Mouse (Mus musculus): ENCODE measurements at regions not wholly inside any gene's neighbourhood (a gene's known extent, or its start where the extent isn't known, plus 50 kb on each side); places are given as distances from the start of the nearest gene placed in this dataset.

DNA sequence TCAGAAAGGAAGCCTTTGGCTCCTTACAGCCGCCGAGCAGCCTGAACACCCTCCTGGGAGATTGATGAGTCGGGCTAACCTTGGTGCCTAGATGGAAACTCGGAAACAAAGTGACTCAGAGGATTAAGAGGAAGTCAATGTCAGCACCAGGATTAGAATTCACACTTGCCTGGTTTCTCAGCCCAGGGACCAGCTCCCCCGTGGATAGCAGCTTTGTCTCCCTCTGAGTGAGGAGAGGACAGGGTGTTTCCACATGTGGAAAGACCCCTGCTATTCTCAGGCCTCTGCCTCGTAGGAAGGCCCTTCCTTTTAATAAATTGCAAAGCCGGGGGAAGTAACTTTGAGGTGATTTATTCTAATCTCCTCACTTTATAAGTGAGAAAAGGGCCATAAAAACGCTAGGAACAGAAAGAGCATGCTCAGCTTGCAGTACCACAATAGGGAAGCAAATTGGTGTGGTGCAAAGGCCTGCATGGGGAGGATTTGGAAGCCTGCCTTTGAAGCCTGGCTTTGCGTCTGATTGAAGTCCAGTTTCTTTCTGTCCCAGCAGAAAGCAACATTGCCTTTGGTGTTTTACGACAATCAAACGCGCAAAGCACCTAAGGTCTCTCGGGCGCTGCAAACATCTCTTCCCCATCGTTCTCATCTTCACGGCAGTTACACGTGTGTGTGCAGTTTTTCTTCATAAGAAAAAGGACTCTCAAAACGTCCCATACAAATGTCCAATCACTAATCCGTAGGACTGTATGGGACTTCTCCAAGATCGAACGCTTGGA lies 242.8 kb downstream of the Ndfip2 start:
- DNase-seq (ENCODE audit: low spot score): no peak

DNA sequence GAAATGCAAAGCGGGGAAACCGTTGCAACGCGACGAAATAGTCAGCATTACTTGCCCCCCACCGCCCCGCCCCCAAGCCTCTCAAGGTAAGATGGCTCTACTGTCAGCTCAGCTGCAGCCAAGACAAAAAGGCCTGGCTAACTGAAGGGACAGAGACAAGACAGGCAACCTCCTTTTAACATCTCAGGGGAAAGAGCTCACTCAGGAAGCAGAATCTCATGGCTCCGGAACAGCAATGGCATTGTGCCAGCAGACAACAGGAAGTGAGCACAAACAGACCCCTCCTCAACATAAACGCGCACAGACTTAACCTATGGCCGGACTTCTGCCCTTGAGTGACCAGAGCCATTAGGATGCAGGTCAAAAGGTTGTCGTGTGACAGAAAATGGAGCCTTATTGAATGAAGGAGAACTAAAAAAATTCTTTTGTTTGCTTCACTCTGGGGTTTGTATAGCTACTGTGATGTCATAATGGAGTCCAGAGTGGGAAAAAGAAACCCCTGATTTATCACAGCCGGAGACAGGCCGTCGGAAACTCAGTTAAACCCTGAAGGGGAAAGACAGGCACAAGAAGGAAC lies 241.0 kb downstream of the Ndfip2 start:
- no peak for DNase-seq (ENCODE audit: low spot score)

DNA sequence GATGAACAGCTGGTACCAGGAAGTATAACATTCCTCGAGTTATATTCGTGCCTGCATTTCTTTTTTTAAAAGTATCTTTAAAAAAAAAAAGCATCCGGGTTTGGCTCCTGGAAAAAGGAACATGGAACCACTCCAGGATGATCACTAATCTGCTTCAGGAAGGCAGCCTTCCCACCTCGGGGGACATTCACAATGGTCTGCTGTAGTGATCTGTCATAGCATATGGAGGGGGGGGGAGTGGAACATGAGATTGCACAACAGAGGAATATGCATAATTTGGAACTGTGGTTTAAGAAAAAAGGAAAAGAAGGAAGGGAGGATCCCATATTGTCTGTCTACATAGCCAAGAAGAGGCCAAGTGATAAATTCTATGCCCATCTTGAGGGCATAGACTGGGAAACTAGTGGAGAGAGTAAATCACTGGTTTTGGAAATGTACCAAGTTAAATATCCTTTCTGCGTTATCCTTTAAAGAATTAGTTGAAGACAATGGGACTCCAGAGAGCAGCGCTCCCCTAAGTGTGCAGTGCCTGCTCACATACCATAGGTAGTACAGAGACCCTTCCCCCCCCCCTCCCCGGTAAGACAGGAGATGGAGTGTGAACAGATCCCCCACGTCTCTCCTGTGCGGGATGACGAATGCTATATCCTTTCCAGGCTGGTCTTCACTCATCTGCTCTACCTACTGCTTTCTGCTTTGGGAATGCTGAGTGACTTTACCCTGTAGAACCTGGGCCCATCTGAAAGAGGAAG lies 240.0 kb downstream of the Ndfip2 start:
- no peak for DNase-seq (ENCODE audit: low spot score)

DNA sequence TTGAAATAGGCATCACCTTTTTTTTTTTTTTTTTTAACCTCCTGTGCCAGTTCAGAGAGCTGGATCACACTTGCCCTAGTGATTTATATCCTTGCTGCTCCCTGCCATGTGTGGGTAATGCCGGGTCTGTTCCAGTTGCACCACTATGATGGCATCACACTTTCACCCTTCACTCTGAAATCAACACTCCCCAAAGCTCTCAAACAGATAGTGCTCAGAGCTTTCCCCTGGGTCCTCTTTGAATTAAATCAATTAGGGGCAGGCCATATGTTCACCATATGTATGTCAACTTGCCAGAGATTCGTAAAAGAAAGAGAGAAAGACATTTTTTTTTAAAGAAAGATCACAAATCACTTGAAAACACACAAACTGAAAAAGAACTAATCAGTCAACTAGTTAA lies 236.8 kb downstream of the Ndfip2 start:
- DNase-seq (ENCODE audit: low spot score): no peak

DNA sequence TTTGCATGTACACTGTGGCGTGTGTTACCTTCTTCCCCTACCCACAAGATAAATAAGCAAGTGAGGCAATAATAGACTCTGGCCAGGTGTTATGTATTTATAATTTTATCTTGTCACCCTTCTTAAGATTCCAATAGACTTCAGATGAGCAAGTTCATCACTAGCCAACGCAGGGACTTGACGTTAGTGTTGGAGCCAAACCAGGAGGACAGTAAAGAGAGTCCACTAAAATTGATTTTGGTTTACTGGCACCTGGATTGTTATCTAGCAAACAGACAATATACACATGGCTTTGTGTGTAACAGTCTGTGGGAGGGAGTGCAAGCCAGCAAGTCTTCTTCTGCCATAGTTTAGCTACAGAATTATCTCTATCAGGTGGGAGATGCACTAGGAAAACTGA lies 236.0 kb downstream of the Ndfip2 start:
- DNase-seq (ENCODE audit: low spot score): no peak

DNA sequence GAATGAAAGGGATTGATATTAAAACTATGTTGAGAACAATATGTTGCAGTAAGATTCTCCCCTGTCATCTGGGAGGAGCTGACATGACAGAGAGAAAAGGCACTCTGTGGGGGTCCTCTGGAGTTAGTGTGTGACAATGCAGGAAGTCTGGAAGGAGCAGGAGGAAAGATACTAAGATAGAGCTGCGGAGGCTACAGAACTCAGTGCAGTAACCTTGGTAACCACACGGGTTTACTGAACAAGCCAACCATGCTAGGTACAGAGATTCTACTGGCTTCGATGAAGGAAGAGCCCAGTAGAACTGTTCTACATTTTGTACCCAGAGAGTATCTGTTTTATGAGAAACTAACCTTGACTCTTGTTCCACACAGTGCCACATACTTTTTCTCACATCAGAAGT lies 231.8 kb downstream of the Ndfip2 start:
- DNase-seq (ENCODE audit: low spot score): no peak

DNA sequence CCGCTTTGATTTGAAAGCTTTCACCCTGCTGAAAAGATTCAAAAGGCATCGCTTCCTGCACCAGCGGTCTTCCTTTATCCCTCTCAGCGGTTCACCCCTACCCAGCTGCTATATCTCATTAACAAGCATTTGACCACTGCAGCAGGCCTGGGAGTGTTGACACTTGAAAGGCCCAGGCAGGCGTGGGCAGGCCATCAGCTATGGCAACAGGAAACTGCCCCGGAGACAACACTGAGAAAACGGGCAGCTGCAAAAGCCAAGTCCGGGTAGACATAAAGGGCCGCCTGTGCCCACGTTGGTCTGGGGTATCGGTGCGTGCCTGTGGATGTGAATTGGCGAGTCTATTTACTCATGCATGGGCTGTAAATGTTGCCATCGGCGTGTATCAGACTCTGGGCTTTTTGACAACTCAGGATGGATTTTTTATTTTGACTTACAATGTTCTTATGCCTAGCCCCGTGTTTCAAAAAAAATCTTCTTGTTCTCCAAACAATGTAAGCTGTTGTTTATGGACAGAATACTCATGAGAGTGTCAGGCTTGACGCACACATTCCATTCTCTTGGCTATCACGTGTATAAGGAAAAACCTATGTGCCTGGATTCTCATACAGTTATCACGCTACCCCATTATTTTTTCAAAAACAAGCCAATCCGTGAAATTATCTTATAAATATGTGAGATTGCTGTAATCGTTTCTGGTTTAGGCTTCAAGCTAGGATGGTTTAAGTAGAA lies 225.1 kb downstream of the Ndfip2 start:
- no peak for DNase-seq (ENCODE audit: low spot score)

DNA sequence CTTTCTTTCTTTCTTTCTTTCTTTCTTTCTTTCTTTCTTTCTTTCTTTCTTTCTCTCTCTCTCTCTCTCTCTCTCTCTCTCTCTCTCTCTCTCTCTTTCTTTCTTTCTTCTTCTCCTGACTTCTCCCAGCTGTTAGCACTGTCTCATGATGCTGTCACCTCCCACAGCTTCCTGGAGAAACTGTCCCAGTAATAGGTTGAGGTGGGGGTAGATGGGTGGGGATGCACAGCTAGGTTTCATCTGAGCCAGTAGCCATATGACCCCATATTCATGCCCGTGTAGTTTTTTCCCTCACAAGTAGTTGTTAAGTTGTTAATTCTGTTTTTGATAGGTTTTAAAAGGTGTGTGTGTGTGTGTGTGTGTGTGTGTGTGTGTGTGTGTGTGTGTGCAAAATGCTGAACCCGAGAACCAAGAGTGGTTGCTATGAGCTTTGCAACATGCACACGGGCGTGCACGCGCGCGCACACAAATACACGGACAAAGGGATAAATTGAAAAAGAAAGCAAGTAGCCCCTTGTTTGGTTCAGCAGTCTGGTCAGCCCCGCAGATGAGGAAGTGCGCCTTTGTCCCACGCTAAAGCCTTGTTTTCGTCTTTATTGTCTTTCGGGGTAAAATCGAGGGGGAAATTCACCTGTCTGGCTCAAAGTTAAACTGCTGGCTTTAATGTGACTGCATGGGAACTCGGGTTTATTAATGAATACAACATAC lies 224.4 kb downstream of the Ndfip2 start:
- DNase-seq (ENCODE audit: low spot score): no peak

DNA sequence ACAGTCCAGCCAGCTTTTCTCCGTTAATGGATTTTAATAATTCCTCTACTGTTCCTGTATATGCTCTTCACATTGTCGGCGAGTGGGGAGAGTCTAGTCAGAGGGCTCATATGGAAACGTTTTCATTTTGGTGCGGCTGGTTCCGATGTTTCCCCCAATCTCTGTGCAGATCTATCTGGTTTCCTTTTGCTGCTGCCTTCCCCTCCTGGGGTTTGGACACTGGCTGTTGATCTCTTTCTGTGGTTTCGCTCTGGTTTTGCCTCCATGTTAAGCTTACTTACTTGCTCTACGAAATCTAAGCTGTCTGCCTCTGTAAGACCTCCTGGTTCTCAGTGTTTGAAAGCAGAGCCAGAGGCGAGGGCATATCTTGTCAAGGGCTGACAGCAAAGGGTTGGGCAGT lies 221.7 kb downstream of the Ndfip2 start:
- DNase-seq (ENCODE audit: low spot score): no peak

DNA sequence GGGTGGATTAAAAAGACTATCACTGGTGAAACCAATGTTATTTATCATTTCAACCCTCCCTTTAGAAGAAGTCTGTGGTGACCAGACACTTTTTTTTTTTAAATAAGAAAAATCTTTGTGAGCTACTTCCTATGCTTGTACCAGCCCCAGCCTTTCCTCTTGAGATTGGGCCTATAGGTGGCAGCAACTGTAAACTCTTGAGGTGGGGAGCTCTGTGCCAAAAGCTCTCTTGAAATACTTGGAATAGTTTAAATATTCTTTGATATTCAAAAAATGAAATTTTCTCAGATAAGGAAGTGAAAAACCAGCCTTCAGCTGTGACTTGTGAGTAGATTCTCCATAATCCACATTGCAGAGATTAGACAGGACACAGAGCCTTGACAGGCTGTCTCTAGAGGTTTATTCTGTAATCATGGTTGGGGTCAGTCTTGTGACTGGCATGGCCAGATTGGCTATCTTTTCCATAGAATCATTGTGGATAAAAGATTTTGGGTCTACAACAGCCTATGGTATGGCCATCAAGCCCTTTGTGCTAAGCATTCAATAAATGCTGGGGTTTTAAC lies 216.7 kb downstream of the Ndfip2 start:
- DNase-seq (ENCODE audit: low spot score): no peak

DNA sequence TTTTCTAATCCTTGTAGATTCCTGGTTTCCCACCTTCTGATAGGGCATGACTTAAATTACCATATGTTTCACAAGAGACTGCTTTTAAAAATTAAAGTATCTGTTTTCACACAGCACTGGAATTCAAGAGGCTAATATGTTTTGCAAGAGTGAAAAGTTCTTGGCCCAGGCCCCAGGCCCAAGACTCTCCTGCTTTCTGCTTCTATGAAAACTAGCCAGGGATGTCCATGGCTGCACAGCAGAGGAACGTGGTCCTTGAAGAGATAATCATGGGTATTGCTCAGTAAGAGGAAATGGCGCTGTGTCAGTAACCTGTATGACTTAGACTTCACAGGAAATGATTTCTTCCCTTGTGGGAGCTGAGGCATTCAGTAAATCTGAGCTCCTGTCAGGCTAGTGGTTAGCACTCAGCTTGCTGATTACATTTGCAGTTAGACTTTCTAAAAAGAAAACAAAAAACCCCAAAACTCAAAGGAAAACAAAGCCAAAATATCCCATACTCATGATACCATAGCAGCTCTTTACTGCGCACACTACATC lies 190.6 kb downstream of the Ndfip2 start:
- no peak for DNase-seq (ENCODE audit: low spot score)

DNA sequence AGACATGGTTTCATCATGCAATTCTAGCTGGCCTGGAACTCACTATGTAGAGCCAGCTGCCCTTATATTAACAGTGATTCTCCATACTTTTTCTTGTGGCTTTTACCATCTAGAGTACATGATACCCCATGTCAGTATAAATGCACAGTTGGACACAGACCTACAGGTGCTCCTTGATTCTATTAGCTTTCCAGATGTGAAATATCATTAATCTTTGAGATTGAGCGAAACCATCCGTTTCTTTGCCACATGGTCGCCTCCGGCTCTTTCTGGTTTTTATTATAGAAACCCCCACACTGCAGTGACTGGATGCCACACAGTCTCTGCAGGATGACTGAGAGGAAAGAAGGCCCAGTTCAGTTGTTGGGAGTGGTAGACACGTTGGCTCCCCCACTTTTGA lies 188.7 kb downstream of the Ndfip2 start:
- DNase-seq (ENCODE audit: low spot score): no peak

DNA sequence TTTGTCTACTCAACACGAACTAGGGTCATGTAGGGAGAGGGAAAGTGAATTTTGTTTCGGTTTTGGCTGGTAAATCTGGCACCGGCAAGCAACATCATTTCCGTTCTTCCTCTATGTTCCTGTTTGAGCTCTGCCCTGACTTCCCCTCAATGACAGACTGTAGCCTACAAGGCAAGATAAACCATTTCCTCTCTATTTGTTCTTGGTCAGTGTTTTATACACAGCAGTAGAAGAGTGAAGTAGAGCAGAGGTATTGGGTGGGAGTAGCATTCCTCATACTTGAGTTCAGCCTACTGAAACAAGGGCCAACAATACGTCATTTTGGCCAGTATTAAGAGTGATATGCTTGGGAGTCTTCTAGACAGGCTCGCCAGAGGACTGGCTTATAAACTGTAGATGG lies 177.0 kb downstream of the Ndfip2 start:
- DNase-seq (ENCODE audit: low spot score): no peak

DNA sequence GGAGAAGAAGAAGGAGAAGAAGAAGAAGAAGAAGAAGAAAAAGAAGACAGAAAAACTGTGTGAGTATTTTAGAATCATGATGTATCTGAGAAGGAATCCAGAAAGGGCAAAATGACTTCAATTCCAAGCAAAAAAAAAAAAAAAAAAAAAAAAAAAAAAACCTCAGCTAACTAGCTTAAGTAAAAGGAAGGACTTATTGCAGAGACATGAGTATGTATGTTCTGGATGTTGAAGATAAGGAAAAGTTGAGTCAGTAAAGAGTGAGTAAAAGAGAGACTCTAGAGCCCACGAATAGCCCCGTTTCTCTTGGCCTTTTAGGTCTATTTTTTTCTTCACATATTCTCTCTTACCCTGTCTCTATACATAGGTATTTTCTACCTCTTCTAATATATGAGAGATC lies 175.1 kb downstream of the Ndfip2 start:
- no peak for DNase-seq (ENCODE audit: low spot score)

DNA sequence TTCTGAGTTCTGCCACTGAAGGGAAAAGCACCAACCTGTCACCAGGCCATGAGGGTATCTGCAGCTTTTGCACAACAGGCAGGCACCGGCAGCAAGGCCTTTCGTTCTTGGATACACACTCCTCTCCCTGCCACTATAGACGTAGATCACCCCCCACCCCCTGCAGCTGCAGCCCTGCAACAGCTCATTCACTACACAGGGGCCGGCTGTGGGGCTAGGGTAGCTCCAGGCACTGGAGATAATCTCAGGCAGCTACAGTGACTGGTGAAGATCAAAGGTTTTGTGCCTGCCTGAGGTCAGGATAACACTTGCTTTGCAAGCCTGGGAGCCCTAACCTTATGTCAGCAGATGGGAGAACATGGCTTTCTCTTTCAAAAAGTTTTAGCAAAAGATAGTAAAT lies 174.3 kb downstream of the Ndfip2 start:
- DNase-seq (ENCODE audit: low spot score): no peak

DNA sequence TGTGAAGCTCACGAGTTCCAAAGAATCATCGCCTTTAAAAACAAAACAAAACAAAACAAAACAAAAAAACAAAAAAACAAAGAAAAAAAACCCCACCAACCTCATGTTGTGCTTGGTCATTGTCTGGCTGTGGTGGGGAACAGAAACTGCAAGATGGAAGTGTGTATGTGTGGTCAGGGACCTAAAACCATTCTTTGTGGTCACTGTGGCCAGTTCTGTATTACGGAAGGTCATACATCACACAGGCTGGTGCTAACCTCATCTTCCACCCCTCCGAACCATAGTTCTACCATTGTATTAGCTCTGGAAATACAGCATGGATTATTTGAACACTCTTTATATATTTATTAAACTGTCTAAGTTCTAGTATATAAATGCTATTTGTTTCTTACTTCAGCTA lies 173.2 kb downstream of the Ndfip2 start:
- no peak for DNase-seq (ENCODE audit: low spot score)

DNA sequence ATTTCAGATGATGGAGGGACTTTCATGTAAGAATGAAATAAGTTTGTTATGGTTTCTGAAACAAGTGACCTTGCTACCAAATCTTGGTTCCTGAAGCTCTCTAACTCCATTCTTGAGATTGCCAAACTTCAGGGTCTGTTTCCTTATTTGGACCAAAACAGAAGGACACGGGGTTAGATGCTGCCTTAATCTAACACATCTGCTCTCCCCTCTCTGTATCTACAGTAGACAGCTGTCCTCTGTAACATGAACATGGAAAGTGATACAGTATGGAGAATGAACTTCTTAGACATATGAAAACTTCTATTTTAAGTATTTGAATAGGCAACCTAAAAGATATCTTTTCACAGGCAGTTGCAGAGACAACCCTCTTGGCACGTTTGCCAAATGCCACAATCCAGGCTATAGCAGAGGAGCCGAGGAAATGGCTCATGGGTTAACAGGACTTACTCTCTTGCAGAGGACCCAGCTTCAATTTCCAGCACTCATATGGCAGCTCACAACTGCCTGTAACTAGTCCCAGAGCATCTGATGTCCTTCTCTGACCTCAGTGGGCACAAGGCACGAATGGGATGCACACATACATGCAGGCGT lies 171.4 kb downstream of the Ndfip2 start:
- no peak for DNase-seq (ENCODE audit: low spot score)

DNA sequence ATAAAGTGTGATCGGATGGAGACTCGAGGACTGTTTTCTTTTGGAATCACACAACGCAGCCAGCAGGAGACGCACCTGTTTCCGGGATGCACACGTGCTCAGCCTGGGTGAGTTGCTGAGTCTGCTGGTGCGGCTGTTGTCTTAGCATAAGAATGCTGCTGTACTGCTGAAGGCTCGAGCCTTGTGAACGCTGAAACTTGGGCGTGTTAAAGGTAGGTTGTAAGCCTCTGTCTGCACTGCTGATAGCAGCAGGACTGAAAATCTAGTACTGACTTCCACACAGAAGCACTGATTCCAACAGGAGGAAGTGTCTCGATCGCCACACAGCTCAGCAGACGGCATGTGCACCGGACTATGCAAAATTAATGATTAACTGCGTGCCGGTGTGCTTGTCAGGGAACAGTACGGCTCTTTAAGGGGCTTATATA lies 169.1 kb downstream of the Ndfip2 start:
- no peak for DNase-seq (ENCODE audit: low spot score)

DNA sequence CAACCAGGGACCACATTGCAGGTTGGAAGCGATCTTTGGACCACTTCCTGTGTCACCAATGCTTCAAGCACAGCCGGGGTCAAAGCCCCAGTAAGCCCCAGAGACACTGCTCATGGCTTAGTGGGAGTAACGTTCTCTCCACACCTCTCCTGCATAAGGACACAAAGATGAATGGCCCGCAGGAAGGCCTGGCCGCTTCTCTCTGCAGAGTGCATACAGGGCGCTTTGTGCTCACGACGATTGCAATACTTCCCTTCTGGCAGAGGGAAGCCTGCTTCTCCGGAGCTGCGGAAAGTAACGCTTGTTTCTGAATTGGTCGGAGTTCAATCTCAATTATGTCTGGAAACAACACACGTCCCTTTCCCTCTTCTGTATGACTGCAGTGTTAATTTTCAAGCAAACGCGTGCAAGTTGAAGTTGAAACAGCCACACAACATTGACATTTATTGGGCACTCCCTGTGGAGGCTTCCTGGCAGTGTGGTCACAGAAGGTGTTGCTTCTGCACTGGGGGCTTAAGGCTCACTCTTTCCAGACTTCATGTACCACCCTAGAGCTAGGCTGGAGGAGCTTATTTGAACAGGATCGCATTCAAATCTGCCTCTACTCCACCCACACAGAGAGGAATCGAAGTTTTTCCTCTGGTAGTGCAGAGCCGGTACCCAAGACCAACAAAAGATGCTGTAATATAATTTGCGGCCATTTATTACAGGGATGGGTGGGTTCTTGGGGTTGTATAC lies 168.4 kb downstream of the Ndfip2 start:
- no peak for DNase-seq (ENCODE audit: low spot score)

DNA sequence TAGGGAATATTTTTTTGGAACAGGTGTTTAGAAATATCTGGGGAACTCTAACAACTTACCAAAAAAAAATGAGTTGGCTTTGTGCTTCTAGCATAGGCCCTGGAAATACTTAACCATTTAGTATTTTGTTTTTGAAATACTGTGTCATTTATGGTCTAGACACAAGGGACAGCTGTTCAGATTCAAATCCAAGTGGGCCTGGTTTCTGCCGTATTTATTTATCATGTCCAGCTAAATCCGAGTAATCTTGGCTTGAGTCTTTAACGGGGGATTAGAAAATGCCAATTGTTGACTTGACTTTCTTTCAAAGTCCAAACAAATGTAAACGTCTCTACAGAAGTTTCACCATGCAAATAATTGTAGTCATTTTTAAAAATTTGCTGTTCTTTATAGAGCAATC lies 159.6 kb downstream of the Ndfip2 start:
- DNase-seq (ENCODE audit: low spot score): no peak

Measured in urinary bladder, postnatal 10 days (tissue).